In the genomic region with DNA sequence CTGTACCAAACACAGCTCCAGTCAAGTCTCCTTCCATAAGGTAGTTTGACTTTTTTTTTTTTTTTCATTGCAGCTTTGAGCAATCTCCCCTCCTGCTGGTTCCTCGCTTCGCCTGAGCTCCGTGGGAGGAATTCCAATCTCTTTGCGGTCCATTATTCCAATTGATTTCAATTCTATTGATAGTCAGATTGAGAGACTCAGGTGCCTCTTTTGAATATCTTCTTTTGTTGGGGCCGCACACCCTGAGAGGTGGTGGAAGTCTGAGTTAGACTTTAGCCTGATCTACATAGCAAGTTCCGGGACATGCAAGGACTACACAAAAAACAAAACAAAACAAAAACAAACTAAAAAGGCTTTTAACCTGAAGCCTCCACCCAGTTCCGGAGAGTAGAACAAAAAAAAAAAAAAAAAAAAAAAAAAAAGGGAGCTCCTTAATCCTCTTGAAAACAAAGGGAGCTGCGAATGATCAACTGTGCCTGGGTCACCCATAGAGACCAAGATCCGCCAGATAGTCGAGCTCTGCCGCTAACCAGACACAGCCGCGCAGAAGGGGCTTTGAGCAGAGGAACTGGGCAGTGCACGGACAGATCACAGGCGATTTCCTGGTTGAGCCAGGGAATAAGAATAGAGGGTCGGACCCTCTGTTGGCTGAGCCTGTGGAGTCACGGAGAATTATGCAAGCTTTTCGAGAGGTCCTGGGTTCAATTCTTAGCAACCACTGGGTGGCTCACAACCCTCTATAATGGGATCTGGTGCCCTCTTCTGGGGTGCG, we compare ENCODE assay signal across 9 mouse cellular contexts. TPM values are rescaled to one million over a fixed set of nuclear protein-coding genes. Genes with fewer than 3 reads are reported as not detected.
DNase-seq lines count a peak whose midpoint lies in the region; ATAC-seq lines count a peak whose summit lies in the region.
"Had no signal": no experiment of that assay in that cellular context is flagged by ENCODE, and none has a peak within 500 bp of the region (broad histone marks: within the 10 kb centered on the region; RNA-seq: fewer than 3 reads in every experiment).

No protein-coding gene starts in this region.

- no peak overlapping the region for H3K27ac ChIP-seq in brown adipose tissue, adult 24 weeks (replicated peaks; ENCODE audit: low read depth, low read length)
- peak overlapping the region; percentile 31; the same call in 1 of the 2 replicates for H3K27ac ChIP-seq in hindbrain, embryonic 10.5 days
- no peak overlapping the region for H3K27ac ChIP-seq in midbrain, embryonic 16.5 days (ENCODE audit: low read length)

- no peaks in the 10 kb centered on the region for H3K36me3 ChIP-seq in hindbrain, embryonic 10.5 days
- no peaks in the 10 kb centered on the region for H3K36me3 ChIP-seq in midbrain, embryonic 16.5 days (ENCODE audit: control insufficient read depth, insufficient read depth, low read length)

- no peaks in the 10 kb centered on the region for H3K9me3 ChIP-seq in hindbrain, embryonic 10.5 days
- H3K9me3 ChIP-seq in midbrain, embryonic 16.5 days (replicated peaks; ENCODE audit: control insufficient read depth, low read length, poor library complexity, severe bottlenecking), result no peaks in the 10 kb centered on the region

- WGBS in hindbrain, embryonic 10.5 days, result 6% methylated on average over 19 of the region's 19 CpGs
- 4% methylated on average over 19 of the region's 19 CpGs for WGBS in midbrain, embryonic 16.5 days

- ATAC-seq in midbrain, embryonic 16.5 days, result no peak

- peak overlapping the region; percentile 10; the same call in 1 of the 2 replicates for H3K4me3 ChIP-seq in brown adipose tissue, adult 24 weeks (ENCODE audit: insufficient read depth, low read depth, low read length)
- peak overlapping the region; percentile 30 for H3K4me3 ChIP-seq in hindbrain, embryonic 10.5 days
- no peak overlapping the region for H3K4me3 ChIP-seq in midbrain, embryonic 16.5 days (ENCODE audit: low read depth, low read length)

- peak overlapping the region; percentile 22; the same call in 1 of the 2 replicates for H3K4me2 ChIP-seq in midbrain, embryonic 16.5 days (ENCODE audit: low read length)

- no peaks in the 10 kb centered on the region for H3K4me1 ChIP-seq in brown adipose tissue, adult 24 weeks (ENCODE audit: control insufficient read depth, insufficient read depth, insufficient read length, low read length)
- peaks cover 17% of the 10 kb centered on the region; the same call in 1 of the 2 replicates for H3K4me1 ChIP-seq in hindbrain, embryonic 10.5 days (replicated peaks)
- no peaks in the 10 kb centered on the region for H3K4me1 ChIP-seq in midbrain, embryonic 16.5 days (ENCODE audit: control insufficient read depth, insufficient read depth, low read length)

- H3K9ac ChIP-seq in midbrain, embryonic 16.5 days (ENCODE audit: low read depth, low read length), result no peak overlapping the region

- peak; percentile 6 for DNase-seq in kidney, postnatal 14 days
- no peak for DNase-seq in kidney, adult 11 months
- DNase-seq in hindbrain, embryonic 10.5 days (ENCODE audit: low spot score), result peak; percentile 31
- no peak for DNase-seq in MN1 (ENCODE audit: low spot score)
- DNase-seq in cerebellum, adult 8-10 months, result no peak
- DNase-seq in gastrocnemius, postnatal 36 days, result no peak
- DNase-seq: cerebellum, postnatal 25 days had no signal

- intact Hi-C loops in gastrocnemius, postnatal 36 days (cut with DNase I), result no loop called here

- H3K27me3 ChIP-seq in hindbrain, embryonic 10.5 days (ENCODE audit: insufficient read depth, poor library complexity, severe bottlenecking), result no peaks in the 10 kb centered on the region
- no peaks in the 10 kb centered on the region for H3K27me3 ChIP-seq in midbrain, embryonic 16.5 days (ENCODE audit: control insufficient read depth, insufficient read depth, low read depth, low read length)

RNA-seq across cellular contexts. Expression of a gene that starts 25.7 kb away (rescaled TPM):
- 19.3 and 32.6 TPM in 2 replicates for polyA plus RNA-seq in brown adipose tissue, adult 24 weeks (2012; ENCODE audit: insufficient read depth, insufficient read length, missing spikeins)
- 90.0 and 116 TPM in 2 replicates for polyA plus RNA-seq in hindbrain, embryonic 10.5 days (2016; fragmentation: Nextera tagmentation; extraction: Ambion mirVana)
- 258 and 268 TPM in 2 replicates for polyA plus RNA-seq in midbrain, embryonic 16.5 days (2015; fragmentation: Nextera tagmentation; extraction: Ambion mirVana)
- total RNA-seq in gastrocnemius, postnatal 36 days (2021), result 10 to 100 TPM; 15.6 to 18.4 TPM

Comparison
In these comparisons a context has a peak if more than half of its experiments do, and no peak if none do; other contexts are left out.
1. DNase-seq: peak in kidney, postnatal 14 days (single experiment) and hindbrain, embryonic 10.5 days (single experiment); none in kidney, adult 11 months (single experiment), MN1 (single experiment), cerebellum, adult 8-10 months (single experiment) and gastrocnemius, postnatal 36 days (0 of 2).